Mouse (Mus musculus) induced T-regulatory cell, adult 2 months (primary cell): ENCODE measurements around the gene Cmya5.
"Not testable (repeated sequence)": the region's sequence is repeated elsewhere in the genome, so short reads cannot be mapped to it uniquely, and the experiment has no call there.

Experiments used
- DNase-seq: peaks from one replicate; pipeline ENCODE4 v3.0.0-alpha.2; 2012; ENCODE audit warnings: low read depth

Gene Cmya5

GRCm38 (mm10) chr13:93122321-93122720 is 22.2 kb downstream of the Cmya5 start:
- DNase-seq, result no peak

DNA sequence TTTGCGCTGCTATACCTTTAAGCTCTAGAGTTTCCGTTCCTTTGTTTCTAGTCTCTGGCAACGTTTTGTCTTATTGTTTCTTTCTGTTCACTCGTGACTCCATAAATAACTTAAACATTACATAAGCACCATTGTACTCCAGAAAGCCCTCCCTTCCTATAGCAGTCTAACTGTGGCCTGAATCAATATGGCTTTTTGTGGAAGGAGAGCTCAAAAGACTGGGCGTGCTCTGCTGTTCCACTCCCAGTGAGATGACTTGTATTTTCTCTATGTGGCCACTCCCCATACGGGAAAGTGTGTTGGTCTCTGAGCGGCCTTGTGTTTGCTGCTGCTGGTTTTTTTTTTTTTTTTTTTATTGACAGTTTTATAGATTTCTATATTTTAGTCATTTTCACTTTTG is 27.3 kb downstream of the Cmya5 start:
- no peak for DNase-seq

- DNase-seq, result no peak
These were observed 42.0 kb downstream of the Cmya5 start for GRCm38 (mm10) chr13:93102340-93103090.

- DNase-seq, result no peak
These were observed 45.9 kb downstream of the Cmya5 start for GRCm38 (mm10) chr13:93098596-93098995.

GRCm38 (mm10) chr13:93096643-93097042 is 47.9 kb downstream of the Cmya5 start:
- DNase-seq, result no peak

DNA sequence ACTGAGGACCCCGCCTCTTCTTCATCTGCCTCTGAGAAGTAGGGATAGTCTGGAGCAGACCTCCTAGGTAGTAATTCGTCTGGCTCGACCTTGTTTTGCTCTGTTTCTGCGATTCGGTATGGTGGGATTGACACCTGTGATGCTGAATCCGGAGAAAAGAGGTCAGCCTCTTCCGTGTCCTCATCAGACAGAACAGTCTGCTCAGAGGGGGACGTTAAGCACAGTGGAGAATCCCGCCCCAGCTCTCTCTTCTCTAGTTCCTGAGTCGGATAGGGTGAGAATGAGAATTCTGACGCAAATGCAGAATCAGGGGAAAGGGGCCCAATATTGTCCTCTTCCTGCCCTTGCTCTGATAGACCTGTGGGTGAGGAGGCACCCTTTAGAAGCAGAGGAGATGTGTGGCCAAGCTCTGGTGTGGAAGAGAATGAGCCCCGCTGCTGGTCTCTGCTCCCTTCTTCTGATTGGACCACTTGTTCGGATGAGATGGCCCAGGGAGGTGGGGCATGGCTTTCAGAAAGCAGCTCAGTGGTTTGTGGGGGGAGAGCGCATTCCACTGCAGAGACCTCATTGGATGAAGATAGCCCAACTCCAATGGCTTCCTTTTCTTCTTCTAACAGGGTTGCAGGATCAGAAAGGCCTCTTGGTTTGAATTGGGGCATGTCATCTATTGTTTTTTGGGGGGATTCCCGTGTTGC is 49.3 kb downstream of the Cmya5 start:
- DNase-seq, result peak; percentile 71

DNA sequence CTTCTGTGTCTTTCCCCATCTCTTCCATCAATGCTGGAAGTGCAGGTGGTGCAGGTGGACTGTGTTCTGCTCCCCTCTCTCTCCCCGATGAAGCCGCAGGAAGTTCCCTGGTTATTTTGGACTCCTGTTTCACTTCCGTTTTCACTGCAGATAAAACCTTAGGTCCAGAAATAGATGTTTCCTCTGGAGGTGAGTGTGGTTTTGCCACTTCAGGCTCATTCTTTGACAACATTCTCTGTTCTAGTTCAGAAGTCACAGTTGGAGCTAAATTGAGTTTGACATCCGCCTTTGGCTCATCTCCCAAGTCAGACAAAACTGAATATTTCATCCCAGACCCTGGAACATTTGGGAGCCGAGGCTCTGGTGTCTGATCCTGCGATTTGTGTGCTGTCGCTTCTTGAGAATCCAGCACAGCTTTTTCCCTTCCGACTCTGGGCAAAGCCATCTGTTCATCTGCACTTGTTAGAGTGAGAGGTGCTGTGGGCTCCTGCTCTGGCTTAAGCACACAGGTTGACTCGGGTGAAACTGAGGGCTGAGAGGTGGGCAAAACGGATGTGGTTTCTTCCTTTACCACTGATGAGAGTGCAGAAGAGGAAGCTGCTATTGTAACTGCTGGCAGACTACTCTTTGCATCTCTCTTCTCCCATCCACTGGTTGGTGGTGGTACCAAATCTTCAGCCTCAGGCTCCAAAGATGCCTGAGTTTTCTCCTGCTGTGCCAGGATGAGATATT is 50.2 kb downstream of the Cmya5 start:
- DNase-seq, result peak; percentile 71

- DNase-seq, result peak; percentile 60
These were observed 50.8 kb downstream of the Cmya5 start for GRCm38 (mm10) chr13:93093697-93094096.

GRCm38 (mm10) chr13:93092916-93093429 is 51.6 kb downstream of the Cmya5 start:
- no peak for DNase-seq

GRCm38 (mm10) chr13:93091866-93092455 is 52.6 kb downstream of the Cmya5 start:
- no peak for DNase-seq

- DNase-seq, result no peak
These were observed 53.3 kb downstream of the Cmya5 start for GRCm38 (mm10) chr13:93091176-93091575.

DNA sequence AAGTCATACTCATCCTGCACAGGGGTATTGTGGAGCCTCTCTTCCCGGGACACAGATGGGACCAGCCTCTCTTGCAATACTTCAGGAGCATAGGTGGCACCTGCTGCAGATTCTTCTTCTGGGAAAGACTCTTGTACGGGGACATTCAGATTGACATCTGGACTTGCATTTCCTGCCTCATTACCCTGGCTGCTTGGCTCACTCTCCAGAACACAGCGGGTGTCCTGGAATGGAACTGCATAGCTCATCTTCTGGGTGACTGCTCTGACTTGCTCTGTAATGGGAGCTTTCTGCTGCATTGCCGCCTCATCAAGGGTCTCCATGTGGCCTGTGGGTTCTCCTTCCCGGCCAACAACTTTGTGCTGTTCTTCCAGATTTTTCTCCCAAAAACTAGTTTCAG is 55.0 kb downstream of the Cmya5 start:
- DNase-seq, result no peak

DNA sequence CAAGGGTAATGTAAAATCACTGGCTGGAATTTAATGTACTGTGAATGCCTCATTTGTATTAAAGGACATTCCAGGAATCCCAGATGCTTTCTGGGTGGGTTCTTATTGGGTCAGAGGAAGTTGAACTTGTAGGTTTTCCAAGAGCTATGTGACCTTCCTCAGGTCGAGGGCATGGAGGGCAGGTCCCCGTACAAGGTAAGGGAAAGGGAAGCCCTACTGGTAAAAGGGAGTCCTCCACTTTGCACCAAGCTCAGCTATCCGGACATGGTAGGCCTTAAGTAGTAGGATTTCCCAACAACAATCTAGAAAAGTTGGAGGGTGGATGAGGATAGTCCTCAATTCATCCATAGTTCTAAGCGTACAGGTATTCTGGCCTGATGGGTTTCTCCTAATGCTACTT is 58.8 kb downstream of the Cmya5 start:
- no peak for DNase-seq

DNA sequence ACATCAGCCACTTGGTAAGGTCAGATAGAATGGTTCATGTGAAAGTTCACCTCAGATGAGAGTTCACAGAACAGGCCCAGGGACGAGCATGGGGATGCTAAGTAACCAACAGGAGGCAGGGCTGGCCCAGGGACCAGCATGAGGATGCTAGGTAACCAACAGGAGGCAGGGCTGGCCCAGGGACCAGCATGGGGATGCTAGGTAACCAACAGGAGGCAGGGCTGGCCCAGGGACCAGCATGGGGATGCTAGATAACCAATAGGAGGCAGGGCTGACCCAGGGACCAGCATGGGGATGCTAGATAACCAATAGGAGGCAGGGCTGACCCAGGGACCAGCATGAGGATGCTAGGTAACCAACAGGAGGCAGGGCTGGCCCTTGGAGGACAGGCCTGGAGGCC is 62.2 kb downstream of the Cmya5 start:
- not testable (repeated sequence) for DNase-seq

DNA sequence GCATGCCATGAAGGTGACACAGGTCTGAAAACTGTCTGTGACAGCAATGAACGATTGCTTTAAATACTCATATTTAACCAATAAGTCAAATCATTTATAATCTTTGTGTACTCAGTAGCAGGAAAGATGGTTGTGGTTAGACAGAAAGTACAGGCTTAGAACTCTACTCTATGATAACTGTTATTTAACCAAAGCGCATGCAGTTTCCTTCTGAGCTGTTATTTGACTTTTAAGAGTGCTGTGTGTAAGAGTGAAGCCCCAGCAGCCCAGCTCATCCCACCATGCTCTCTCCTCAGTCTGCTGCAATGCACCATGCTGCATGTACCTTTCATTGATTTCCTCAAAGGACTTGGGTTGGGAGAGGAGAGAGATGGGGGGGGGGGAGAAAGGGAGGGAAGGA is 63.7 kb downstream of the Cmya5 start:
- peak; percentile 24 for DNase-seq

- no peak for DNase-seq
These were observed 70.3 kb downstream of the Cmya5 start for GRCm38 (mm10) chr13:93074147-93074641.

GRCm38 (mm10) chr13:93073595-93073994 is 70.9 kb downstream of the Cmya5 start:
- peak; percentile 34 for DNase-seq

GRCm38 (mm10) chr13:93072871-93073411 is 71.6 kb downstream of the Cmya5 start:
- peak; percentile 55 for DNase-seq

- no peak for DNase-seq
These were observed 74.1 kb downstream of the Cmya5 start for GRCm38 (mm10) chr13:93070406-93070805.

DNA sequence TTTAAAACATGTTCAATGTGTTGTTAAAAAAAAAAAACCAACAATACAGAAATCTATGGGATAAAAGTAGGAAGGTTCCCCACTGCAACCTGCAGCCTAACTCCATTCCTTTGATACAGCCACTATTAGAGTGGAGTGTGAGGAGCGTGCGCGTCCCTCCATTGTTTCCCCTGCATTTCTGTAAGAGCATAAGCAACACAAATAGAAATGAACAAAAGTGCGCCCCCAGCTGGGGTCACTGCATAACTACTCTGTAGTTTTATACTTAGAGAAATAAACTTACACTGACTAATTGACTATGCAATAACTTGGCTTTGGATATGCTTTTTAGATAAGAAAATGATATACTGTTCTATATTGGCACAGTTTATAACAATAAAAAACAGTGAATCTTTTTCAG is 75.0 kb downstream of the Cmya5 start:
- DNase-seq, result peak; percentile 8

DNA sequence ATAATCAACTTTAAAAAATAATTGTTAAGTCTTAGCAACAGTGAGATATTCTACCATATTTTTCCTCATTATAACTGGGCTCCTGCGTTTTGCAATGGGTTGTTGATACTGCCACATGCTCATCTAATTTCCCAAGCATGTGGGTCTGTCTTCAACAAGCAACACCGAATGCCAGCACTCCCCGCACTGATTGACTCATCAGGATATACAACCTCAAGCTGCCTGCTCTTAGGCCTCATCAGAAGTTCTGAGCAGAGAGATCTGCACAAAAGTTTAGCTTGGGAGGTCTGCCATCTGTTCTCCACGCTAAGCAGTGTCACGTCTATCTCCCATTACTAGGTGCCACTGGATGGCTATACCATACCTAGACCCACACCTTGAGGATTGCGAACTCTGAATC is 76.2 kb downstream of the Cmya5 start:
- DNase-seq, result no peak
